Mouse (Mus musculus) E14TG2a.4 (cell line): ENCODE results near the gene Skida1.

Experiments used
- CTCF ChIP-seq: conservative IDR thresholded peaks from 2 replicates; pipeline ENCODE4 v1.5.1; 2014; ENCODE audit warnings: low read length
- NANOG ChIP-seq: IDR thresholded peaks from 2 replicates; pipeline ENCODE4 v1.6.1; 2014; ENCODE audit warnings: borderline replicate concordance, low read length, mixed read lengths
- POU5F1 ChIP-seq: IDR thresholded peaks from 2 replicates; pipeline ENCODE4 v1.6.1; 2014; ENCODE audit warnings: low read length, borderline replicate concordance

DNA sequence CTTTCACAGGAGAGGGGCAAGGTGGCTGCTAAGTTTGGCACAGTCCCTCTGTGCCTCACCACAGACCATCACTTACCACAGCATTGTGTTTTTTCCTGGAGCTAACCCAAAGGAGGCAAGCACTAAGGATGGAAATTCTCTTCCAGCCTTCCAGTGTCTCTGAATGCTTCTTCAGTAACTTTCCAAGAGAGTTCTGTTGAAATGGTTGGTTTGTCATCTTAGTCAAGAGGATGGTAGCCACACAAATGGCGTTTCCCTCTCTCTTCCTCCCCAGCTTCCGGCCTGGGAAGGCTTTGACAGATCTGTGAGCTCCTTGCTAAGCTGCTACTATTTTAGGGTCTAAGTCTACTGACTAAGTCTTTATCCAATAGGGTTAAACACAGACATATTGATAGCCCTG lies 11.4 kb downstream of the Skida1 start, which contains the start of gene A930004D18Rik:
- no peak for TF ChIP-seq CTCF
- TF ChIP-seq POU5F1: no peak
- TF ChIP-seq NANOG: no peak
